ENCODE assay signal across 16 mouse cellular contexts in the genomic region with DNA sequence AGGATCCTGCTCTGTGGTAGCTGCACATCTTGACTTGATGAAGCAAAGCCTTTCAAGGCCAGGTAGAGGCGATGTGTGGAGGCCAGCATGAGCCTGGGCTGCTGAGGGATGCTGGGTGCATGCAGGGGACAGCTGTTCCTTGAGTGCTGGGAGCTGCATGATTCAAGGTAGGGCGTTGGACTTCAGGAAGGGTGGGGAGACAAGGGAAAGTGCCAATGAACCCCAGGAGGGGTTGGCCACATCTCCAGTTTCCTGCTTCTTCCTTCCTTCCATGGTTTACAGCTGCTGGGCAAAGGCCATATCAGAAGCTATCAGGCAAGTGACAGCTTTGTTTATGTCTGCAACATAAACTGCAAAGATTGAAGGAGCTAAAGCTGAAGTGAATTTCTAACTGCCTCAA. TPM values are rescaled to one million over a fixed set of nuclear protein-coding genes. Genes with fewer than 3 reads are reported as not detected.
A peak's percentile ranks its signal among the peaks of the same experiment; 100 is the strongest.
DNase-seq lines count a peak whose midpoint lies in the region; ATAC-seq lines count a peak whose summit lies in the region.
"Had no signal": no experiment of that assay in that cellular context is flagged by ENCODE, and none has a peak within 500 bp of the region (broad histone marks: within the 10 kb centered on the region; RNA-seq: fewer than 3 reads in every experiment).

No protein-coding gene starts in this region.

- H3K4me2 ChIP-seq in kidney, embryonic 16.5 days (replicated peaks; ENCODE audit: low read depth, low read length): no peak overlapping the region
- H3K4me2 ChIP-seq: forebrain, embryonic 13.5 days had no signal

- no peak for ATAC-seq in kidney, embryonic 16.5 days (ENCODE audit: low FRiP score, low TSS enrichment)
- ATAC-seq in megakaryocyte, adult 5-6 weeks (ENCODE audit: poor library complexity, severe bottlenecking): peak; percentile 19; the same call in 1 of the 2 replicates
- no peak for ATAC-seq in erythroblast, adult 5-6 weeks (replicated peaks; ENCODE audit: low FRiP score, poor library complexity, severe bottlenecking)
- ATAC-seq: forebrain, embryonic 13.5 days; hindbrain, embryonic 16.5 days had no signal

- H3K9ac ChIP-seq in kidney, embryonic 16.5 days (replicated peaks; ENCODE audit: low read length): no peak overlapping the region
- H3K9ac ChIP-seq: forebrain, embryonic 13.5 days had no signal

- H3K4me3 ChIP-seq in kidney, embryonic 16.5 days (ENCODE audit: low read length): no peak overlapping the region
- H3K4me3 ChIP-seq: forebrain, embryonic 13.5 days had no signal

- WGBS in kidney, embryonic 16.5 days: 36% methylated on average over 2 of the region's 2 CpGs

- peaks cover 17% of the 10 kb centered on the region for H3K4me1 ChIP-seq in kidney, embryonic 16.5 days (ENCODE audit: insufficient read depth, low read length)
- H3K4me1 ChIP-seq: forebrain, embryonic 13.5 days had no signal

- no peaks in the 10 kb centered on the region for H3K27me3 ChIP-seq in kidney, embryonic 16.5 days (ENCODE audit: insufficient read depth, low read length)
- H3K27me3 ChIP-seq: forebrain, embryonic 13.5 days had no signal

- 0 out of 2 replicates have a peak overlapping the region, but pooled peaks have one; percentile 21 for H3K27ac ChIP-seq in kidney, embryonic 16.5 days (ENCODE audit: low read length)
- H3K27ac ChIP-seq: forebrain, embryonic 13.5 days had no signal

- no peaks in the 10 kb centered on the region for H3K36me3 ChIP-seq in kidney, embryonic 16.5 days (ENCODE audit: insufficient read depth, low read length)
- H3K36me3 ChIP-seq: G1E had no signal

- DNase-seq in kidney, adult 9 months: no peak
- DNase-seq in urinary bladder, postnatal 14 days (ENCODE audit: low spot score): peak; percentile 37
- no peak for DNase-seq in urinary bladder, postnatal 25 days (ENCODE audit: low spot score)
- no peak for DNase-seq in spleen, postnatal 14 days (ENCODE audit: low spot score in 2 of 2)
- DNase-seq in cerebellum, postnatal 4 days (ENCODE audit: low spot score in 2 of 2): no peak
- DNase-seq: adrenal gland, adult 2 months; cerebellum, adult 18-20 months; heart, adult 11 months; heart, postnatal 10 days; thymus, adult 2 months had no signal

- no peaks in the 10 kb centered on the region for H3K9me3 ChIP-seq in kidney, embryonic 16.5 days (ENCODE audit: low read length)
- H3K9me3 ChIP-seq: forebrain, embryonic 13.5 days; G1E had no signal

RNA-seq across cellular contexts. Expression of gene P2ry2, which starts 28.9 kb away (rescaled TPM):
- polyA plus RNA-seq in kidney, embryonic 16.5 days (2015; fragmentation: Nextera tagmentation; extraction: Ambion mirVana): 1.2 and 1.4 TPM in 2 replicates
- total RNA-seq in megakaryocyte, adult 5-6 weeks (2015): 1.6 and 2.1 TPM in 2 replicates
- total RNA-seq in megakaryocyte, adult 5-6 weeks (2017): 3.6 and 3.7 TPM in 2 replicates
- 0.38 and 1.3 TPM in 2 replicates for total RNA-seq in erythroblast, adult 5-6 weeks (2015; ENCODE audit: low replicate concordance)
- 0.28 and 0.68 TPM in 2 replicates for total RNA-seq in erythroblast, adult 5-6 weeks (2017; ENCODE audit: low replicate concordance)
- polyA plus RNA-seq: forebrain, embryonic 13.5 days; G1E had no signal

RNA-seq across cellular contexts. Expression of gene Fchsd2, which starts 51.1 kb away (rescaled TPM):
- polyA plus RNA-seq in kidney, embryonic 16.5 days (2015; fragmentation: Nextera tagmentation; extraction: Ambion mirVana): 24.6 and 28.5 TPM in 2 replicates
- total RNA-seq in megakaryocyte, adult 5-6 weeks (2015): 19.7 and 22.1 TPM in 2 replicates
- 17.2 and 18.1 TPM in 2 replicates for total RNA-seq in megakaryocyte, adult 5-6 weeks (2017)
- 6.7 and 7.3 TPM in 2 replicates for total RNA-seq in erythroblast, adult 5-6 weeks (2015; ENCODE audit: low replicate concordance)
- 3.1 and 12.8 TPM in 2 replicates for total RNA-seq in erythroblast, adult 5-6 weeks (2017; ENCODE audit: low replicate concordance)
